18 mouse cellular contexts compared by ENCODE assay signal in the genomic region with DNA sequence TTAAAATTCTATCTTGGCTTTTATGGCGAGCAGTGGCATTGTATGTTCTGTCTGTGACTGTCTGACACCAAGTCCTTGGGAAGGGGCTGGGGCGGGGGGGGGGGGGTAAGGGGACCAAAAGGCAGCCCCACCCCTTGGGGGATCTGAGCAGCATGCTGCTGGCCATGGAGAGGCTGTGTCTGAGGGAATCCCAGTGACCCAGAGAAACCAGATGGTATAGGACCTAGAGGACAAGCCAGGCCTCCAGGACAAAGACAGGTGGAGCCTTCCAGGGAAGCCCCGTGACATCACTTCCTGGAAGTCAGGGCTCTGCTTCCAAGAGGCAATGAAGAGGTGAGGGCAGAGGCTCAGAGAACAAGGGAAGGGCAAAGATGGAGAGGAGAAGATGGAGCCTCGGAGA.
DNase-seq lines count a peak whose midpoint lies in the region; ATAC-seq and TF ChIP-seq lines count a peak whose summit lies in the region.
"Had no signal": no experiment of that assay in that cellular context is flagged by ENCODE, and none has a peak within 500 bp of the region (broad histone marks: within the 10 kb centered on the region; RNA-seq: fewer than 3 reads in every experiment).

No protein-coding gene starts in this region.

- no peak overlapping the region for H3K9ac ChIP-seq in forebrain, embryonic 15.5 days (replicated peaks)
- peak overlapping the region; percentile 7; the same call in 1 of the 2 replicates for H3K9ac ChIP-seq in kidney, embryonic 14.5 days (ENCODE audit: low read depth, low read length)
- no peak overlapping the region for H3K9ac ChIP-seq in stomach, embryonic 14.5 days (replicated peaks; ENCODE audit: low read depth, low read length)
- no peak overlapping the region for H3K9ac ChIP-seq in stomach, postnatal 0 days (ENCODE audit: low read length)
- H3K9ac ChIP-seq in liver, embryonic 12.5 days, result no peak overlapping the region
- H3K9ac ChIP-seq: embryonic facial prominence, embryonic 13.5 days; liver, embryonic 14.5 days had no signal

- peaks cover 54% of the 10 kb centered on the region for H3K4me1 ChIP-seq in forebrain, embryonic 10.5 days
- H3K4me1 ChIP-seq in forebrain, embryonic 15.5 days, result peaks cover 25% of the 10 kb centered on the region
- peaks cover 29% of the 10 kb centered on the region for H3K4me1 ChIP-seq in kidney, embryonic 14.5 days (ENCODE audit: control insufficient read depth, insufficient read depth, low read length)
- H3K4me1 ChIP-seq in stomach, embryonic 14.5 days (ENCODE audit: control insufficient read depth, insufficient read depth, low read length), result peaks cover 20% of the 10 kb centered on the region
- H3K4me1 ChIP-seq in stomach, postnatal 0 days (replicated peaks; ENCODE audit: control insufficient read depth, insufficient read depth), result no peaks in the 10 kb centered on the region
- peaks cover 7% of the 10 kb centered on the region for H3K4me1 ChIP-seq in liver, embryonic 12.5 days

- H3K27me3 ChIP-seq in forebrain, embryonic 10.5 days (ENCODE audit: poor library complexity, severe bottlenecking), result peaks cover 13% of the 10 kb centered on the region
- H3K27me3 ChIP-seq in forebrain, embryonic 15.5 days, result peaks cover 3% of the 10 kb centered on the region; the same call in 1 of the 2 replicates
- H3K27me3 ChIP-seq in kidney, embryonic 14.5 days (ENCODE audit: control insufficient read depth, insufficient read depth, low read length), result no peaks in the 10 kb centered on the region
- no peaks in the 10 kb centered on the region for H3K27me3 ChIP-seq in stomach, embryonic 14.5 days (ENCODE audit: control insufficient read depth, insufficient read depth, low read length)
- H3K27me3 ChIP-seq in stomach, postnatal 0 days (ENCODE audit: control insufficient read depth, insufficient read depth, low read length), result no peaks in the 10 kb centered on the region
- no peaks in the 10 kb centered on the region for H3K27me3 ChIP-seq in liver, embryonic 12.5 days (replicated peaks)
- H3K27me3 ChIP-seq: embryonic facial prominence, embryonic 13.5 days had no signal

- H3K36me3 ChIP-seq in forebrain, embryonic 10.5 days (replicated peaks), result no peaks in the 10 kb centered on the region
- H3K36me3 ChIP-seq in forebrain, embryonic 15.5 days, result no peaks in the 10 kb centered on the region
- no peaks in the 10 kb centered on the region for H3K36me3 ChIP-seq in kidney, embryonic 14.5 days (ENCODE audit: control insufficient read depth, insufficient read depth, low read length)
- no peaks in the 10 kb centered on the region for H3K36me3 ChIP-seq in stomach, embryonic 14.5 days (ENCODE audit: control insufficient read depth, insufficient read depth, low read length)
- no peaks in the 10 kb centered on the region for H3K36me3 ChIP-seq in stomach, postnatal 0 days (ENCODE audit: control insufficient read depth, insufficient read depth, low read length)
- H3K36me3 ChIP-seq in liver, embryonic 12.5 days, result no peaks in the 10 kb centered on the region
- H3K36me3 ChIP-seq: embryonic facial prominence, embryonic 13.5 days had no signal

- H3K4me3 ChIP-seq in forebrain, embryonic 10.5 days, result no peak overlapping the region
- H3K4me3 ChIP-seq in forebrain, embryonic 15.5 days, result no peak overlapping the region
- H3K4me3 ChIP-seq in kidney, embryonic 14.5 days (ENCODE audit: low read length), result no peak overlapping the region
- no peak overlapping the region for H3K4me3 ChIP-seq in stomach, embryonic 14.5 days (ENCODE audit: low read depth, low read length)
- H3K4me3 ChIP-seq in stomach, postnatal 0 days (ENCODE audit: low read depth, low read length), result no peak overlapping the region
- H3K4me3 ChIP-seq in liver, embryonic 12.5 days, result no peak overlapping the region
- H3K4me3 ChIP-seq: embryonic facial prominence, embryonic 13.5 days had no signal

- peaks cover 7% of the 10 kb centered on the region; the same call in 1 of the 2 replicates for H3K9me3 ChIP-seq in forebrain, embryonic 10.5 days
- no peaks in the 10 kb centered on the region for H3K9me3 ChIP-seq in forebrain, embryonic 15.5 days
- H3K9me3 ChIP-seq in kidney, embryonic 14.5 days (ENCODE audit: control insufficient read depth, low read length), result no peaks in the 10 kb centered on the region; the same call in 1 of the 2 replicates
- no peaks in the 10 kb centered on the region for H3K9me3 ChIP-seq in stomach, embryonic 14.5 days (ENCODE audit: control insufficient read depth, low read depth, low read length)
- H3K9me3 ChIP-seq in stomach, postnatal 0 days (ENCODE audit: control insufficient read depth, low read length), result no peaks in the 10 kb centered on the region
- no peaks in the 10 kb centered on the region for H3K9me3 ChIP-seq in liver, embryonic 12.5 days (replicated peaks)

- H3K27ac ChIP-seq in forebrain, embryonic 10.5 days, result peak overlapping the region; percentile 70
- no peak overlapping the region for H3K27ac ChIP-seq in forebrain, embryonic 15.5 days (replicated peaks)
- peak overlapping the region; percentile 32; the same call in 1 of the 2 replicates for H3K27ac ChIP-seq in kidney, embryonic 14.5 days (ENCODE audit: low read depth, low read length)
- H3K27ac ChIP-seq in stomach, embryonic 14.5 days (ENCODE audit: low read length), result no peak overlapping the region
- H3K27ac ChIP-seq in stomach, postnatal 0 days (replicated peaks), result no peak overlapping the region
- no peak overlapping the region for H3K27ac ChIP-seq in liver, embryonic 12.5 days
- H3K27ac ChIP-seq: embryonic facial prominence, embryonic 13.5 days; liver, embryonic 14.5 days had no signal

- TF ChIP-seq EP300 in stomach, postnatal 0 days (optimal IDR thresholded peaks at IDR 0.05), result no peak

- 84% methylated on average over 4 of the region's 4 CpGs for WGBS in forebrain, embryonic 10.5 days
- 77% methylated on average over 4 of the region's 4 CpGs for WGBS in forebrain, embryonic 15.5 days
- WGBS in kidney, embryonic 14.5 days, result 24% methylated on average over 4 of the region's 4 CpGs
- WGBS in stomach, embryonic 14.5 days, result 48% methylated on average over 4 of the region's 4 CpGs
- 41% methylated on average over 4 of the region's 4 CpGs for WGBS in stomach, postnatal 0 days
- WGBS in liver, embryonic 12.5 days (ENCODE audit: insufficient replicate concordance), result 52% methylated on average over 4 of the region's 4 CpGs

- H3K4me2 ChIP-seq in forebrain, embryonic 15.5 days (replicated peaks), result no peak overlapping the region
- peak overlapping the region; percentile 8; the same call in 1 of the 2 replicates for H3K4me2 ChIP-seq in kidney, embryonic 14.5 days (replicated peaks; ENCODE audit: low read depth, low read length)
- no peak overlapping the region for H3K4me2 ChIP-seq in stomach, embryonic 14.5 days (replicated peaks; ENCODE audit: low read depth, low read length)
- H3K4me2 ChIP-seq in stomach, postnatal 0 days (replicated peaks; ENCODE audit: low read depth), result no peak overlapping the region
- no peak overlapping the region for H3K4me2 ChIP-seq in liver, embryonic 12.5 days
- H3K4me2 ChIP-seq: embryonic facial prominence, embryonic 13.5 days had no signal

- no peak for ATAC-seq in forebrain, embryonic 15.5 days (replicated peaks)
- peak; percentile 59 for ATAC-seq in kidney, embryonic 14.5 days (ENCODE audit: low FRiP score, low TSS enrichment)
- peak; percentile 24; the same call in 1 of the 2 replicates for ATAC-seq in stomach, embryonic 14.5 days (ENCODE audit: insufficient number of reproducible peaks, insufficient read depth, low FRiP score, low read depth)
- no peak for ATAC-seq in stomach, postnatal 0 days (ENCODE audit: low FRiP score, low TSS enrichment)
- ATAC-seq in liver, embryonic 12.5 days, result no peak
- ATAC-seq: activated CD4-positive, CD25-positive, alpha-beta regulatory T cell, adult 4 months; lung, postnatal 0 days had no signal

- TF ChIP-seq CTCF in stomach, postnatal 0 days (IDR thresholded peaks at IDR 0.05; ENCODE audit: low read depth), result no peak

- no peak for DNase-seq in forebrain, embryonic 10.5 days (ENCODE audit: extremely low spot score, low spot score)
- DNase-seq in kidney, postnatal 14 days, result no peak
- no peak for DNase-seq in stomach, postnatal 0 days (ENCODE audit: low spot score)
- no peak for DNase-seq in frontal cortex, postnatal 14 days (ENCODE audit: low spot score in 2 of 2)
- DNase-seq: adrenal gland, postnatal 36 days; cerebellum, postnatal 14 days; heart, adult 11 months; heart, postnatal 14 days; kidney, adult 18-20 months; spleen, adult 18-20 months had no signal

Comparison
In these comparisons a context has a peak if more than half of its experiments do, and no peak if none do; other contexts are left out.
1. H3K27ac ChIP-seq: peak in forebrain, embryonic 10.5 days (single experiment) and kidney, embryonic 14.5 days (single experiment); none in forebrain, embryonic 15.5 days (single experiment), stomach, embryonic 14.5 days (single experiment), stomach, postnatal 0 days (single experiment) and liver, embryonic 12.5 days (single experiment).
2. ATAC-seq: peak in kidney, embryonic 14.5 days (single experiment) and stomach, embryonic 14.5 days (single experiment); none in forebrain, embryonic 15.5 days (single experiment), stomach, postnatal 0 days (single experiment) and liver, embryonic 12.5 days (single experiment).